Mouse (Mus musculus): Measurements from ENCODE around the gene Mpz. TPM values are rescaled to one million over a fixed set of nuclear protein-coding genes. Genes with fewer than 3 reads are reported as not detected.

Gene Mpz
- polyA plus RNA-seq (2014; fragmentation: Illumina TruSeq; extraction: RNeasy Lipid Tissue Mini Kit (QIAGEN cat#74804); ENCODE audit: low read depth, low replicate concordance), result 0.41 TPM

GRCm38 (mm10) chr1:171149974-171150760 is at the start of gene Mpz, which contains the start of gene Sdhc:
TSS of gene Mpz (plus strand) at chr1:171150711.
TSS of gene Sdhc (minus strand) at chr1:171150603.

DNA sequence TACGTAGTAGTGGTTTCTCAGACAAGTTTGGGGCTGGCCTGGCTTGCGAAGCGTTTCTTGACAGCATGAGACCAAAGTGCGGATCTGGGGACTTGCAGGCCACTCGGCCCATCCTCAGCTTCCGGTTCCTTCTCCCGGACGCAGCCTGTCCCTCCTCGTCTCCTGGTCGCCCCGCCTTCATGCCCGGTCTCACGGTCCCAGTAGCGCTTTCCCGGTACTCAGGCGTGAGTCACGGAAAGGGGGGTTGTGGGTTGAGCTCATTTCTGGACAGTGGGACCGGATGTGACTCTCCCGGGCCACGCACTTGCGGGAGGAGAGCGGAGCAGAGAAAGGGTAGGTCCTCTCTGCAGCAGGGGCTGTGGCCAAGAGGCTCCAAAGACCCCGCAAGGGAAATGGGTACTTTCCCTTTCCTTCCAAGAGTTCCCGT is 36.6 kb upstream of the Mpz start, which contains the start of gene Cfap126:
Cfap126 (plus strand) TSS at position 46 of the 427 bp plus-strand sequence.

GRCm38 (mm10) chr1:171195887-171196397 is 45.4 kb downstream of the Mpz start, which contains the start of gene Pcp4l1:
TSS of gene Pcp4l1 (minus strand) at chr1:171196268.

Other genes with a start within 250 kb of the Mpz start
- gene Fcrlb, start 237.8 kb upstream of the Mpz start, polyA plus RNA-seq (2014; fragmentation: Illumina TruSeq; extraction: RNeasy Lipid Tissue Mini Kit (QIAGEN cat#74804); ENCODE audit: low read depth, low replicate concordance), result not detected
- gene Fcrla, start 223.1 kb upstream of the Mpz start, polyA plus RNA-seq (2014; fragmentation: Illumina TruSeq; extraction: RNeasy Lipid Tissue Mini Kit (QIAGEN cat#74804); ENCODE audit: low read depth, low replicate concordance), result not detected
- 20.8 TPM for gene Fcgr2b, start 174.2 kb upstream of the Mpz start, polyA plus RNA-seq (2014; fragmentation: Illumina TruSeq; extraction: RNeasy Lipid Tissue Mini Kit (QIAGEN cat#74804); ENCODE audit: low read depth, low replicate concordance)
- gene Fcgr4, start 131.8 kb upstream of the Mpz start, polyA plus RNA-seq (2014; fragmentation: Illumina TruSeq; extraction: RNeasy Lipid Tissue Mini Kit (QIAGEN cat#74804); ENCODE audit: low read depth, low replicate concordance), result 5.1 TPM
- 16.6 TPM for gene Fcgr3, start 85.8 kb upstream of the Mpz start, polyA plus RNA-seq (2014; fragmentation: Illumina TruSeq; extraction: RNeasy Lipid Tissue Mini Kit (QIAGEN cat#74804); ENCODE audit: low read depth, low replicate concordance)
- gene Cfap126, start 36.8 kb upstream of the Mpz start, polyA plus RNA-seq (2014; fragmentation: Illumina TruSeq; extraction: RNeasy Lipid Tissue Mini Kit (QIAGEN cat#74804); ENCODE audit: low read depth, low replicate concordance), result 2.4 TPM
- 38.8 TPM for gene Sdhc, start 108 bp upstream of the Mpz start, polyA plus RNA-seq (2014; fragmentation: Illumina TruSeq; extraction: RNeasy Lipid Tissue Mini Kit (QIAGEN cat#74804); ENCODE audit: low read depth, low replicate concordance)
- gene Pcp4l1, start 45.6 kb downstream of the Mpz start, polyA plus RNA-seq (2014; fragmentation: Illumina TruSeq; extraction: RNeasy Lipid Tissue Mini Kit (QIAGEN cat#74804); ENCODE audit: low read depth, low replicate concordance), result 23.7 TPM
- not detected for gene Nr1i3, start 63.3 kb downstream of the Mpz start, polyA plus RNA-seq (2014; fragmentation: Illumina TruSeq; extraction: RNeasy Lipid Tissue Mini Kit (QIAGEN cat#74804); ENCODE audit: low read depth, low replicate concordance)
- gene Tomm40l, start 71.8 kb downstream of the Mpz start, polyA plus RNA-seq (2014; fragmentation: Illumina TruSeq; extraction: RNeasy Lipid Tissue Mini Kit (QIAGEN cat#74804); ENCODE audit: low read depth, low replicate concordance), result 6.5 TPM
- gene Apoa2, start 74.3 kb downstream of the Mpz start, polyA plus RNA-seq (2014; fragmentation: Illumina TruSeq; extraction: RNeasy Lipid Tissue Mini Kit (QIAGEN cat#74804); ENCODE audit: low read depth, low replicate concordance), result not detected
- 32.5 TPM for gene Fcer1g, start 83.7 kb downstream of the Mpz start, polyA plus RNA-seq (2014; fragmentation: Illumina TruSeq; extraction: RNeasy Lipid Tissue Mini Kit (QIAGEN cat#74804); ENCODE audit: low read depth, low replicate concordance)
- 1.7 TPM for gene Adamts4, start 99.7 kb downstream of the Mpz start, polyA plus RNA-seq (2014; fragmentation: Illumina TruSeq; extraction: RNeasy Lipid Tissue Mini Kit (QIAGEN cat#74804); ENCODE audit: low read depth, low replicate concordance)
- gene Ndufs2, start 100.7 kb downstream of the Mpz start, polyA plus RNA-seq (2014; fragmentation: Illumina TruSeq; extraction: RNeasy Lipid Tissue Mini Kit (QIAGEN cat#74804); ENCODE audit: low read depth, low replicate concordance), result 150 TPM
- 5.5 TPM for gene B4galt3, start 119.6 kb downstream of the Mpz start, polyA plus RNA-seq (2014; fragmentation: Illumina TruSeq; extraction: RNeasy Lipid Tissue Mini Kit (QIAGEN cat#74804); ENCODE audit: low read depth, low replicate concordance)
- 7.0 TPM for gene Ppox, start 130.5 kb downstream of the Mpz start, polyA plus RNA-seq (2014; fragmentation: Illumina TruSeq; extraction: RNeasy Lipid Tissue Mini Kit (QIAGEN cat#74804); ENCODE audit: low read depth, low replicate concordance)
- 17.7 TPM for gene Usp21, start 137.3 kb downstream of the Mpz start, polyA plus RNA-seq (2014; fragmentation: Illumina TruSeq; extraction: RNeasy Lipid Tissue Mini Kit (QIAGEN cat#74804); ENCODE audit: low read depth, low replicate concordance)
- 132 TPM for gene Ufc1, start 144.3 kb downstream of the Mpz start, polyA plus RNA-seq (2014; fragmentation: Illumina TruSeq; extraction: RNeasy Lipid Tissue Mini Kit (QIAGEN cat#74804); ENCODE audit: low read depth, low replicate concordance)
- 7.5 TPM for gene Dedd, start 178.4 kb downstream of the Mpz start, polyA plus RNA-seq (2014; fragmentation: Illumina TruSeq; extraction: RNeasy Lipid Tissue Mini Kit (QIAGEN cat#74804); ENCODE audit: low read depth, low replicate concordance)
- gene Nit1, start 194.9 kb downstream of the Mpz start, polyA plus RNA-seq (2014; fragmentation: Illumina TruSeq; extraction: RNeasy Lipid Tissue Mini Kit (QIAGEN cat#74804); ENCODE audit: low read depth, low replicate concordance), result 31.0 TPM
- gene Pfdn2, start 195.0 kb downstream of the Mpz start, polyA plus RNA-seq (2014; fragmentation: Illumina TruSeq; extraction: RNeasy Lipid Tissue Mini Kit (QIAGEN cat#74804); ENCODE audit: low read depth, low replicate concordance), result 51.1 TPM
- not detected for gene Klhdc9, start 210.1 kb downstream of the Mpz start, polyA plus RNA-seq (2014; fragmentation: Illumina TruSeq; extraction: RNeasy Lipid Tissue Mini Kit (QIAGEN cat#74804); ENCODE audit: low read depth, low replicate concordance)
- gene Nectin4, start 219.4 kb downstream of the Mpz start, polyA plus RNA-seq (2014; fragmentation: Illumina TruSeq; extraction: RNeasy Lipid Tissue Mini Kit (QIAGEN cat#74804); ENCODE audit: low read depth, low replicate concordance), result not detected
- gene Arhgap30, start 238.2 kb downstream of the Mpz start, polyA plus RNA-seq (2014; fragmentation: Illumina TruSeq; extraction: RNeasy Lipid Tissue Mini Kit (QIAGEN cat#74804); ENCODE audit: low read depth, low replicate concordance), result 3.5 TPM